Mouse (Mus musculus) C2C12 (cell line): ENCODE measurements around the gene Atp1b1.

Source experiments
- CTCF ChIP-seq: IDR thresholded peaks from one replicate; pipeline ENCODE4 v1.5.1; 2011; ENCODE audit not compliant: control insufficient read depth, insufficient read depth, insufficient read length
- MAX ChIP-seq: IDR thresholded peaks from one replicate; pipeline ENCODE4 v1.6.1; 2011; ENCODE audit warnings: mild to moderate bottlenecking, control low read depth

DNA sequence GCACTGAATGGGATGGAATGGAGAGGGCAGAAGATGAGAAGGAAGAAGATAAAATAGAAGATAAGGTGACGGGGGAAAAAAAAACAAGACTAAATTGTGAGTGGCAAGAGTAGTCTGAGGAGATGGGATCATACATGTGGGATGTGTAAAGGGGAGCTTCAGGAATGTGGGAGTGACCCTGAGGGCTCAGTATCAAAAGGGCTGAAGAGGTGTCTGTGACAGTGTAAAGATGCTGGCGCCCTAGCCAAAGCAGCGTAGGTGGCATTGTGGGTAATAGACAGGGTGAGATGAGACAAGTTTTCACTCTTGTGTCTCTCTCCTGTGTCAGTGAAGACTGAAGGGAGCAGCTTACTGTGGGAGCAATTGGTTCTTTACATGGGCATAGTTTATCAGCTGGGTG, 58.6 kb downstream of the Atp1b1 start:
- no peak for TF ChIP-seq CTCF
- TF ChIP-seq MAX: no peak
